Mouse (Mus musculus): ENCODE measurements around the gene Dcaf17. TPM values are rescaled to one million over a fixed set of nuclear protein-coding genes. Genes with fewer than 3 reads are reported as not detected.

Dcaf17 gene
- polyA plus RNA-seq, 1 experiment from 2014 or later: 32.7 TPM

GRCm38 (mm10) chr2:71031973-71032794 is 22.9 kb upstream of the Dcaf17 start:
- Histone ChIP-seq H3K27me3 (no peaks in the 10 kb centered on the region), H3K4me2 (no peak overlapping the region), H3K4me1 (replicated peaks) (peaks cover 32% of the 10 kb centered on the region), H3K9ac (no peak overlapping the region), H3K27ac (replicated peaks) (peak overlapping the region; percentile 56; the same call in 1 of the 2 replicates), H3K36me3 (no peaks in the 10 kb centered on the region), H3K9me3 (no peaks in the 10 kb centered on the region), H3K4me3 (no peak overlapping the region)
- ATAC-seq (ENCODE audit: low read depth): no peak; the same call in 1 of the 2 replicates
- WGBS: 72% methylated on average over 18 of the region's 18 CpGs

GRCm38 (mm10) chr2:71033014-71033413 is 22.1 kb upstream of the Dcaf17 start:
- Histone ChIP-seq H3K36me3 (no peaks in the 10 kb centered on the region), H3K27ac (replicated peaks) (no peak overlapping the region), H3K4me1 (replicated peaks) (peaks cover 32% of the 10 kb centered on the region), H3K4me3 (no peak overlapping the region), H3K9ac (no peak overlapping the region), H3K9me3 (no peaks in the 10 kb centered on the region), H3K27me3 (no peaks in the 10 kb centered on the region), H3K4me2 (no peak overlapping the region)
- WGBS: 92% methylated on average over 4 of the region's 4 CpGs
- ATAC-seq (ENCODE audit: low read depth): no peak

GRCm38 (mm10) chr2:71033987-71034386 is 21.1 kb upstream of the Dcaf17 start:
- H3K4me2 ChIP-seq: no peak overlapping the region
- 0 out of 2 replicates have a peak overlapping the region, but pooled peaks have one; percentile 22 for H3K9ac ChIP-seq
- no peaks in the 10 kb centered on the region for H3K36me3 ChIP-seq
- WGBS: 30% methylated on average over 8 of the region's 8 CpGs
- H3K9me3 ChIP-seq: no peaks in the 10 kb centered on the region
- no peak overlapping the region for H3K4me3 ChIP-seq
- peak overlapping the region; percentile 64 for H3K27ac ChIP-seq (replicated peaks)
- H3K4me1 ChIP-seq (replicated peaks): peaks cover 32% of the 10 kb centered on the region
- ATAC-seq (ENCODE audit: low read depth): peak; percentile 54; the same call in 1 of the 2 replicates
- no peaks in the 10 kb centered on the region for H3K27me3 ChIP-seq

- no peak overlapping the region for H3K4me3 ChIP-seq
- no peak overlapping the region for H3K4me2 ChIP-seq
- H3K9me3 ChIP-seq: no peaks in the 10 kb centered on the region
- no peak overlapping the region for H3K9ac ChIP-seq
- WGBS: 86% methylated on average over 6 of the region's 6 CpGs
- no peaks in the 10 kb centered on the region for H3K27me3 ChIP-seq
- no peaks in the 10 kb centered on the region for H3K36me3 ChIP-seq
- ATAC-seq (ENCODE audit: low read depth): no peak
- no peak overlapping the region for H3K27ac ChIP-seq (replicated peaks)
- peaks cover 27% of the 10 kb centered on the region for H3K4me1 ChIP-seq (replicated peaks)
Measured at GRCm38 (mm10) chr2:71037447-71037846, 17.7 kb upstream of the Dcaf17 start.

- peaks cover 7% of the 10 kb centered on the region for H3K4me1 ChIP-seq (replicated peaks)
- ATAC-seq (ENCODE audit: low read depth): no peak
- no peaks in the 10 kb centered on the region for H3K9me3 ChIP-seq
- H3K4me3 ChIP-seq: no peak overlapping the region
- H3K9ac ChIP-seq: no peak overlapping the region
- H3K27me3 ChIP-seq: no peaks in the 10 kb centered on the region
- peak overlapping the region; percentile 23; the same call in 1 of the 2 replicates for H3K4me2 ChIP-seq
- no peaks in the 10 kb centered on the region for H3K36me3 ChIP-seq
- no peak overlapping the region; the same call in 1 of the 2 replicates for H3K27ac ChIP-seq (replicated peaks)
- 47% methylated on average over 11 of the region's 11 CpGs for WGBS
Measured at GRCm38 (mm10) chr2:71039522-71040121, 15.5 kb upstream of the Dcaf17 start.

GRCm38 (mm10) chr2:71046151-71046550 is 9.0 kb upstream of the Dcaf17 start:
- Histone ChIP-seq H3K4me3 (no peak overlapping the region), H3K27me3 (no peaks in the 10 kb centered on the region), H3K9ac (no peak overlapping the region), H3K4me1 (replicated peaks) (no peaks in the 10 kb centered on the region), H3K4me2 (no peak overlapping the region), H3K36me3 (no peaks in the 10 kb centered on the region), H3K27ac (replicated peaks) (no peak overlapping the region), H3K9me3 (no peaks in the 10 kb centered on the region)
- ATAC-seq (ENCODE audit: low read depth): no peak
- 71% methylated on average over 6 of the region's 6 CpGs for WGBS

GRCm38 (mm10) chr2:71046751-71047320 is 8.3 kb upstream of the Dcaf17 start:
- Histone ChIP-seq H3K4me1 (replicated peaks) (no peaks in the 10 kb centered on the region), H3K9ac (no peak overlapping the region), H3K9me3 (no peaks in the 10 kb centered on the region), H3K27ac (replicated peaks) (no peak overlapping the region), H3K4me3 (no peak overlapping the region), H3K27me3 (no peaks in the 10 kb centered on the region), H3K4me2 (no peak overlapping the region), H3K36me3 (no peaks in the 10 kb centered on the region)
- WGBS: 83% methylated on average over 6 of the region's 6 CpGs
- no peak for ATAC-seq (ENCODE audit: low read depth)

- Histone ChIP-seq H3K36me3 (no peaks in the 10 kb centered on the region), H3K4me1 (replicated peaks) (peaks cover 5% of the 10 kb centered on the region), H3K4me2 (no peak overlapping the region), H3K27ac (replicated peaks) (no peak overlapping the region), H3K9me3 (no peaks in the 10 kb centered on the region), H3K9ac (no peak overlapping the region), H3K4me3 (no peak overlapping the region), H3K27me3 (no peaks in the 10 kb centered on the region)
- ATAC-seq (ENCODE audit: low read depth): no peak
- 79% methylated on average over 12 of the region's 12 CpGs for WGBS
Measured at GRCm38 (mm10) chr2:71048896-71049295, 6.2 kb upstream of the Dcaf17 start.

GRCm38 (mm10) chr2:71050511-71050910 is 4.6 kb upstream of the Dcaf17 start:
- Histone ChIP-seq H3K27me3 (no peaks in the 10 kb centered on the region), H3K36me3 (no peaks in the 10 kb centered on the region), H3K9ac (no peak overlapping the region), H3K9me3 (no peaks in the 10 kb centered on the region), H3K4me2 (no peak overlapping the region), H3K27ac (replicated peaks) (no peak overlapping the region), H3K4me3 (no peak overlapping the region), H3K4me1 (replicated peaks) (peaks cover 16% of the 10 kb centered on the region)
- no peak for ATAC-seq (ENCODE audit: low read depth)
- 93% methylated on average over 7 of the region's 7 CpGs for WGBS

GRCm38 (mm10) chr2:71054716-71055115 is 412 bp upstream of the Dcaf17 start:
- ATAC-seq (ENCODE audit: low read depth): no peak
- Histone ChIP-seq H3K27me3 (no peaks in the 10 kb centered on the region), H3K4me3 (peak overlapping the region; percentile 87), H3K27ac (replicated peaks) (no peak overlapping the region), H3K9me3 (no peaks in the 10 kb centered on the region), H3K36me3 (peaks cover 16% of the 10 kb centered on the region), H3K9ac (peak overlapping the region; percentile 81), H3K4me2 (peak overlapping the region; percentile 75), H3K4me1 (replicated peaks) (peaks cover 16% of the 10 kb centered on the region)
- WGBS: 36% methylated on average over 9 of the region's 9 CpGs

- Histone ChIP-seq H3K4me2 (peak overlapping the region; percentile 75), H3K27me3 (no peaks in the 10 kb centered on the region), H3K4me3 (peak overlapping the region; percentile 87), H3K27ac (replicated peaks) (peak overlapping the region; percentile 97), H3K36me3 (peaks cover 25% of the 10 kb centered on the region), H3K9me3 (no peaks in the 10 kb centered on the region), H3K4me1 (replicated peaks) (peaks cover 16% of the 10 kb centered on the region), H3K9ac (peak overlapping the region; percentile 91)
- WGBS: 13% methylated on average over 21 of the region's 21 CpGs
- ATAC-seq (ENCODE audit: low read depth): no peak
Measured at GRCm38 (mm10) chr2:71056115-71056835, 1.1 kb downstream of the Dcaf17 start.

- Histone ChIP-seq H3K36me3 (peaks cover 21% of the 10 kb centered on the region), H3K4me1 (replicated peaks) (no peaks in the 10 kb centered on the region), H3K4me3 (no peak overlapping the region), H3K4me2 (no peak overlapping the region), H3K27ac (replicated peaks) (no peak overlapping the region), H3K9ac (no peak overlapping the region), H3K27me3 (no peaks in the 10 kb centered on the region), H3K9me3 (no peaks in the 10 kb centered on the region)
- WGBS: 95% methylated on average over 4 of the region's 4 CpGs
- no peak for ATAC-seq (ENCODE audit: low read depth)
Measured at GRCm38 (mm10) chr2:71071601-71072000, 16.5 kb downstream of the Dcaf17 start.
